Mouse (Mus musculus): ENCODE results near the gene Rbfox1. TPM values are rescaled to one million over a fixed set of nuclear protein-coding genes. Genes with fewer than 3 reads are reported as not detected.

The Rbfox1 gene
- polyA plus RNA-seq, 1 experiment from 2014 or later = 2.3 TPM

- Histone ChIP-seq H3K4me2 (replicated peaks; ENCODE audit: low read depth) (no peak overlapping the region), H3K4me1 (replicated peaks; ENCODE audit: control insufficient read depth, insufficient read depth, low read length) (no peaks in the 10 kb centered on the region), H3K9me3 (ENCODE audit: control insufficient read depth) (no peaks in the 10 kb centered on the region), H3K36me3 (ENCODE audit: control insufficient read depth, insufficient read depth) (no peaks in the 10 kb centered on the region), H3K27ac (ENCODE audit: low read depth, low read length) (no peak overlapping the region), H3K4me3 (ENCODE audit: low read depth, low read length) (no peak overlapping the region), H3K9ac (ENCODE audit: low read depth, low read length) (no peak overlapping the region), H3K27me3 (replicated peaks; ENCODE audit: control insufficient read depth, insufficient read depth, low read length) (no peaks in the 10 kb centered on the region)
- no peak for TF ChIP-seq CTCF (IDR thresholded peaks at IDR 0.05; ENCODE audit: low read depth)
- WGBS = 67% methylated on average over 7 of the region's 7 CpGs
- ATAC-seq = no peak
Observed at GRCm38 (mm10) chr16:6097244-6098040, 212.3 kb downstream of the Rbfox1 start.

GRCm38 (mm10) chr16:6098116-6098515 is 213.0 kb downstream of the Rbfox1 start:
- Histone ChIP-seq H3K9ac (ENCODE audit: low read depth, low read length) (no peak overlapping the region), H3K4me2 (replicated peaks; ENCODE audit: low read depth) (no peak overlapping the region), H3K4me3 (ENCODE audit: low read depth, low read length) (no peak overlapping the region), H3K27me3 (replicated peaks; ENCODE audit: control insufficient read depth, insufficient read depth, low read length) (no peaks in the 10 kb centered on the region), H3K4me1 (replicated peaks; ENCODE audit: control insufficient read depth, insufficient read depth, low read length) (no peaks in the 10 kb centered on the region), H3K36me3 (ENCODE audit: control insufficient read depth, insufficient read depth) (no peaks in the 10 kb centered on the region), H3K9me3 (ENCODE audit: control insufficient read depth) (no peaks in the 10 kb centered on the region), H3K27ac (ENCODE audit: low read depth, low read length) (no peak overlapping the region)
- WGBS = 83% methylated on average over 3 of the region's 3 CpGs
- TF ChIP-seq CTCF (IDR thresholded peaks at IDR 0.05; ENCODE audit: low read depth) = no peak
- no peak for ATAC-seq

GRCm38 (mm10) chr16:6099598-6099997 is 214.4 kb downstream of the Rbfox1 start:
- Histone ChIP-seq H3K9me3 (ENCODE audit: control insufficient read depth) (no peaks in the 10 kb centered on the region), H3K36me3 (ENCODE audit: control insufficient read depth, insufficient read depth) (no peaks in the 10 kb centered on the region), H3K4me1 (replicated peaks; ENCODE audit: control insufficient read depth, insufficient read depth, low read length) (no peaks in the 10 kb centered on the region), H3K4me3 (ENCODE audit: low read depth, low read length) (no peak overlapping the region), H3K9ac (ENCODE audit: low read depth, low read length) (no peak overlapping the region), H3K4me2 (replicated peaks; ENCODE audit: low read depth) (no peak overlapping the region), H3K27ac (ENCODE audit: low read depth, low read length) (no peak overlapping the region), H3K27me3 (replicated peaks; ENCODE audit: control insufficient read depth, insufficient read depth, low read length) (no peaks in the 10 kb centered on the region)
- 82% methylated on average over 2 of the region's 2 CpGs for WGBS
- ATAC-seq = no peak
- TF ChIP-seq CTCF (IDR thresholded peaks at IDR 0.05; ENCODE audit: low read depth) = no peak

DNA sequence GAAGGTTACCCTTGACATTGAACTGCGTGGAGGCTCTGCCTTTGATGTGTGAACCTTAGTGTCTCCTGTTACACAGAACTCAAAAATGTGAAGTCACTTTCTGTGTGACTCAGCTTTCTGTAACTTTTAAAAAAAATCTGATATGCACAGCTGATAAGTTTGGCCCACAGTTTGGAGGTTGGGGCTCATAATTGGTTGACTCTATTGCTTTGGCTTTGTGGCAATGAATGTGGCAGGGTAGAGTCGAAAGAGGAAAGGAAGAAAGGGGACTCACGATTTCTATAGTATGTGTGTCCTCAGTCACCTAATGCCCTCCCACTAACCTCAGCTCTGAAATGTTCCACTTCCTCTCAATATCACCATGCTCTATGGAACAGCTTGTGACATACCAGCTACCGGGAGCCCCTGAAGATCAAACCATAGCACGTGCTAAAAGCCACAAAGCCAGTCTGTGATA is 215.3 kb downstream of the Rbfox1 start:
- Histone ChIP-seq H3K9ac (ENCODE audit: low read depth, low read length) (no peak overlapping the region), H3K4me3 (ENCODE audit: low read depth, low read length) (no peak overlapping the region), H3K4me1 (replicated peaks; ENCODE audit: control insufficient read depth, insufficient read depth, low read length) (no peaks in the 10 kb centered on the region), H3K27me3 (replicated peaks; ENCODE audit: control insufficient read depth, insufficient read depth, low read length) (no peaks in the 10 kb centered on the region), H3K9me3 (ENCODE audit: control insufficient read depth) (no peaks in the 10 kb centered on the region), H3K27ac (ENCODE audit: low read depth, low read length) (no peak overlapping the region), H3K36me3 (ENCODE audit: control insufficient read depth, insufficient read depth) (no peaks in the 10 kb centered on the region), H3K4me2 (replicated peaks; ENCODE audit: low read depth) (no peak overlapping the region)
- TF ChIP-seq CTCF (IDR thresholded peaks at IDR 0.05; ENCODE audit: low read depth) = no peak
- WGBS = 81% methylated on average over 5 of the region's 5 CpGs
- ATAC-seq = no peak

DNA sequence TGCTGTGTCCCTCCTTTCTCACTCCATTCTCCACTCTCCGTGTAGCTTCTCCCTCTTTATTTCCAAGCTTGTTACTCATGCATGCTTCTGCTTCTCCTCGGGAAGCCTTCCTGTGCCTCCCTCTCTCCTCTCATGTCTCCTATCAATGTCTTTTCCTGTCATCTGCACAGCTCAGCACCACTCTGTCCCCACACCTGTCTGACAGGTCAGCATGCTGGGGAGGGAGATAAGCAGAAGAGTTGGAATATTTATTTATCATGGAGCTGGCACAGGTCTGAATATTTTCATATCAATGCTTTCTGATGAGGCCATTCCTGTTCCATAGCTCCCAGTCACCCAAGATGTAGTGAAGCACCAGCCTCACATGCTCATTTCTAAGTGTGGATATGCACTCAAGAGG is 218.6 kb downstream of the Rbfox1 start:
- whole genome bisulfite sequencing = 78% methylated on average over 2 of the region's 2 CpGs
- no peak overlapping the region for H3K27ac ChIP-seq (ENCODE audit: low read depth, low read length)

DNA sequence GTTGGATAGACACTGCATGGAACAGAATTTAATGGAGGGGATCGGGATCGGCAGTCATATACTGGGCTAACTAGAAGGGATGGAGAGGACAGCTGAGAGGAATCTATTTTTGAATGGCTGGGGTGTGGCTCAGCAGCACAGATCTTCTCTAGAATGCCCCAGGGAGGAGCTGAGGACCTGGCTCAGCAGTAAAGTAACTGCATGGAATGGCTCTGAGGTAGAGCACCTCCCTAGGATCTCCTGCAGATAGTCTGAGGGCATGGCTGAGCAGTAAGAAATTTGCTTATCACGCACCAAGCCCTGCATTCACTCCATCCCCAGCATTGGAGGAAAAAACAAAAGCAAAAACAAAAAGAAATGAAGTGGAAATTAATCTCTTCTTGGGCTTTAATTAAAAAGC is 225.0 kb downstream of the Rbfox1 start:
- no peak for TF ChIP-seq CTCF (IDR thresholded peaks at IDR 0.05; ENCODE audit: low read depth)
- Histone ChIP-seq H3K4me1 (replicated peaks; ENCODE audit: control insufficient read depth, insufficient read depth, low read length) (no peaks in the 10 kb centered on the region), H3K9ac (ENCODE audit: low read depth, low read length) (no peak overlapping the region), H3K27me3 (replicated peaks; ENCODE audit: control insufficient read depth, insufficient read depth, low read length) (no peaks in the 10 kb centered on the region), H3K4me3 (ENCODE audit: low read depth, low read length) (no peak overlapping the region), H3K36me3 (ENCODE audit: control insufficient read depth, insufficient read depth) (no peaks in the 10 kb centered on the region), H3K27ac (ENCODE audit: low read depth, low read length) (no peak overlapping the region), H3K9me3 (ENCODE audit: control insufficient read depth) (no peaks in the 10 kb centered on the region), H3K4me2 (replicated peaks; ENCODE audit: low read depth) (no peak overlapping the region)
- 91% methylated on average over 3 of the region's 3 CpGs for WGBS
- ATAC-seq = no peak

More for the DNA sequence above, 218.6 kb downstream of the Rbfox1 start:
- no peak overlapping the region for H3K4me3 ChIP-seq (ENCODE audit: low read depth, low read length)
- H3K9me3 ChIP-seq (ENCODE audit: control insufficient read depth) = no peaks in the 10 kb centered on the region
- ATAC-seq = no peak
- H3K4me1 ChIP-seq (replicated peaks; ENCODE audit: control insufficient read depth, insufficient read depth, low read length) = no peaks in the 10 kb centered on the region
- no peak overlapping the region for H3K4me2 ChIP-seq (replicated peaks; ENCODE audit: low read depth)
- no peak for TF ChIP-seq CTCF (IDR thresholded peaks at IDR 0.05; ENCODE audit: low read depth)
- H3K27me3 ChIP-seq (replicated peaks; ENCODE audit: control insufficient read depth, insufficient read depth, low read length) = no peaks in the 10 kb centered on the region
- H3K9ac ChIP-seq (ENCODE audit: low read depth, low read length) = no peak overlapping the region
- no peaks in the 10 kb centered on the region for H3K36me3 ChIP-seq (ENCODE audit: control insufficient read depth, insufficient read depth)
